ENCODE assay signal across 8 mouse cellular contexts in the genomic region with DNA sequence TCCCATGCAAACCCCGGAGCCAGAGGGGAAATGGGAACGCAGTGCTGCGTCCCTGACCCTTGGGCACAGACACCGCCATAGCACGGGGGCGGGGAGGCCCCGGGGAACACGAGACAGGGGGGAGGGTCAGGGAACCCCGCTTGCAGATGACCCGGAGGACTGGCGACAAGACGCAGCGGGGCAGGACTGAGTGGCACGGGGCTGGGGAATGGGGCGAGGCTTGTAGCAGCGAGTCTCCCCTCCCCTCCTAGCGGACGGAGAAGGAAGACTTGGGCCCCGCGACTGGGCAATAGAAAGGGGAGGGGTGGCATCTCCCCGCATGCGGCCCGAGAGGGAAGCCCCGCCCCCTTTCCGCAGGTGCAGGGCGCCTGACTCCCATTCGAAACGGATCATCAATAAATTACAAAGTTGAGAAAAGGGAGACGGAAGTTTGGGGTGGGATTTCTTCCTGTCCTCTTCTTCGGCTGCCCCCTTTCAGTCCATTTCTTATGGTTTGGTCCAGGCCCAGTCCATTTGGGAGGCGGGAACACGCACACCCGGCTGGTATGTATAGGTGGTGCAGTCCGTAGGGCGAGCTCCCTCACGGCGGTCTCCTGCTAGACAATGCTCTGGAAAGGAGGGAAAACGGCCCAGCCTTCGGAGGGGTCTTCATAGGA. TPM values are rescaled to one million over a fixed set of nuclear protein-coding genes. Genes with fewer than 3 reads are reported as not detected.
A peak's percentile ranks its signal among the peaks of the same experiment; 100 is the strongest.
DNase-seq lines count a peak whose midpoint lies in the region; ATAC-seq and TF ChIP-seq lines count a peak whose summit lies in the region.

No protein-coding gene starts in this region.

- no peaks in the 10 kb centered on the region for H3K36me3 ChIP-seq in CH12.LX (replicated peaks in 1 of 2; ENCODE audit: control insufficient read depth in 1 of 2, insufficient read depth in 1 of 2, low read length in 1 of 2)
- H3K36me3 ChIP-seq in embryonic facial prominence, embryonic 11.5 days (replicated peaks; ENCODE audit: control insufficient read depth, insufficient read depth, low read depth, low read length): no peaks in the 10 kb centered on the region
- H3K36me3 ChIP-seq in heart, embryonic 14.5 days (ENCODE audit: control insufficient read depth, insufficient read depth, low read length): no peaks in the 10 kb centered on the region
- H3K36me3 ChIP-seq in kidney, postnatal 0 days (ENCODE audit: insufficient read depth, low read length): no peaks in the 10 kb centered on the region

- TF ChIP-seq RAD21 in CH12.LX (IDR thresholded peaks at IDR 0.05; ENCODE audit: low read depth, low read length): no peak

- peaks cover 2% of the 10 kb centered on the region for H3K9me3 ChIP-seq in CH12.LX (replicated peaks; ENCODE audit: low read length)
- H3K9me3 ChIP-seq in embryonic facial prominence, embryonic 11.5 days (replicated peaks; ENCODE audit: control insufficient read depth, low read length): no peaks in the 10 kb centered on the region
- no peaks in the 10 kb centered on the region for H3K9me3 ChIP-seq in heart, embryonic 14.5 days (ENCODE audit: control insufficient read depth, low read length)
- no peaks in the 10 kb centered on the region for H3K9me3 ChIP-seq in kidney, postnatal 0 days (replicated peaks; ENCODE audit: low read length)

- peak overlapping the region; percentile 42 to 60 (median 42) for H3K4me3 ChIP-seq in CH12.LX (replicated peaks in 1 of 3; ENCODE audit: low read depth in 2 of 3, low read length in 2 of 3, poor library complexity in 1 of 3)
- peak overlapping the region; percentile 54 for H3K4me3 ChIP-seq in embryonic facial prominence, embryonic 11.5 days (ENCODE audit: low read depth, low read length)
- H3K4me3 ChIP-seq in heart, embryonic 14.5 days (ENCODE audit: control insufficient read depth in 1 of 2, insufficient read depth in 1 of 2, low read depth in 1 of 2, low read length in 2 of 2): peak overlapping the region; percentile 43 to 54
- peak overlapping the region; percentile 35 for H3K4me3 ChIP-seq in kidney, postnatal 0 days (replicated peaks; ENCODE audit: low read depth, low read length)

- H3K4me2 ChIP-seq in CH12.LX (ENCODE audit: insufficient read depth, low read depth, poor library complexity, severe bottlenecking): peak overlapping the region; percentile 86
- H3K4me2 ChIP-seq in embryonic facial prominence, embryonic 11.5 days (ENCODE audit: low read depth, low read length): peak overlapping the region; percentile 95
- H3K4me2 ChIP-seq in heart, embryonic 14.5 days (ENCODE audit: low read length): peak overlapping the region; percentile 92
- H3K4me2 ChIP-seq in kidney, postnatal 0 days (ENCODE audit: low read length): peak overlapping the region; percentile 71

- peak in 1 of 2 experiments; percentile 22; a peak in 1 of 4 replicates for TF ChIP-seq CTCF in CH12.LX (conservative IDR thresholded peaks at IDR 0.05 in 1 of 2, IDR thresholded peaks at IDR 0.05 in 1 of 2; ENCODE audit: low read depth in 2 of 2, low read length in 2 of 2)
- TF ChIP-seq CTCF in kidney, postnatal 0 days (IDR thresholded peaks at IDR 0.05; ENCODE audit: low read depth): peak; percentile 55

- DNase-seq in CH12.LX (ENCODE audit: extremely low read depth): peak; percentile 63
- DNase-seq in adrenal gland, postnatal 14 days: peak; percentile 70
- DNase-seq in embryonic facial prominence, embryonic 11.5 days (ENCODE audit: low spot score): peak; percentile 86
- peak; percentile 91 for DNase-seq in kidney, postnatal 0 days (ENCODE audit: low spot score)
- peak; percentile 85 to 86 for DNase-seq in lung, postnatal 4 days
- peak; percentile 94 for DNase-seq in retina, postnatal 1 day
- no peak for DNase-seq in frontal cortex, postnatal 10 days (ENCODE audit: low spot score in 2 of 2)

- in situ Hi-C loops in CH12.LX (cut with MboI; ENCODE audit: low pct_ligation_motif_present, low pct_unique_long_range_greater_than_20kb, low sequenced_read_pairs): no loop called here

- WGBS in embryonic facial prominence, embryonic 11.5 days: under 1% methylated on average over 37 of the region's 39 CpGs
- WGBS in heart, embryonic 14.5 days: under 1% methylated on average over 37 of the region's 39 CpGs
- under 1% methylated on average over 35 of the region's 39 CpGs for WGBS in kidney, postnatal 0 days

- peak; percentile 79 for ATAC-seq in embryonic facial prominence, embryonic 11.5 days (replicated peaks; ENCODE audit: insufficient number of reproducible peaks, low FRiP score, low TSS enrichment, low read depth)
- ATAC-seq in heart, embryonic 14.5 days (ENCODE audit: insufficient number of reproducible peaks, insufficient read depth, low FRiP score, low read depth): peak; percentile 41
- ATAC-seq in kidney, postnatal 0 days (replicated peaks; ENCODE audit: low FRiP score, low read depth): peak; percentile 56

- H3K9ac ChIP-seq in CH12.LX (ENCODE audit: insufficient read depth, low read depth): peak overlapping the region; percentile 18
- H3K9ac ChIP-seq in embryonic facial prominence, embryonic 11.5 days (replicated peaks; ENCODE audit: low read length): peak overlapping the region; percentile 76
- H3K9ac ChIP-seq in heart, embryonic 14.5 days (ENCODE audit: low read length): peak overlapping the region; percentile 78
- peak overlapping the region; percentile 36 for H3K9ac ChIP-seq in kidney, postnatal 0 days (ENCODE audit: low read depth, low read length)

- H3K79me2 ChIP-seq in CH12.LX (replicated peaks; ENCODE audit: control insufficient read depth, extremely low read depth, insufficient read depth, poor library complexity, severe bottlenecking): no peaks in the 10 kb centered on the region

- peaks cover 34 to 58% of the 10 kb centered on the region in 2 experiments for H3K4me1 ChIP-seq in CH12.LX (ENCODE audit: control insufficient read depth in 1 of 2, insufficient read depth in 2 of 2)
- peaks cover under 1% of the 10 kb centered on the region; the same call in 1 of the 2 replicates for H3K4me1 ChIP-seq in embryonic facial prominence, embryonic 11.5 days (ENCODE audit: control insufficient read depth, insufficient read depth, low read length)
- H3K4me1 ChIP-seq in heart, embryonic 14.5 days (ENCODE audit: control insufficient read depth in 2 of 2, insufficient read depth in 2 of 2, low read length in 2 of 2): peaks cover 47 to 49% of the 10 kb centered on the region in 2 experiments
- peaks cover 29% of the 10 kb centered on the region for H3K4me1 ChIP-seq in kidney, postnatal 0 days (replicated peaks; ENCODE audit: insufficient read depth, low read length)

- peaks cover 68% of the 10 kb centered on the region for H3K27me3 ChIP-seq in CH12.LX (replicated peaks)
- H3K27me3 ChIP-seq in embryonic facial prominence, embryonic 11.5 days (ENCODE audit: control insufficient read depth, insufficient read depth, low read length): peaks cover 3% of the 10 kb centered on the region; the same call in 1 of the 2 replicates
- peaks cover 3% of the 10 kb centered on the region; the same call in 1 of the 2 replicates for H3K27me3 ChIP-seq in heart, embryonic 14.5 days (ENCODE audit: control insufficient read depth, insufficient read depth, low read length)
- no peaks in the 10 kb centered on the region for H3K27me3 ChIP-seq in kidney, postnatal 0 days (ENCODE audit: insufficient read depth, low read length)

- no peak overlapping the region for H3K27ac ChIP-seq in CH12.LX (ENCODE audit: insufficient read depth, low read depth)
- H3K27ac ChIP-seq in embryonic facial prominence, embryonic 11.5 days (replicated peaks; ENCODE audit: low read depth, low read length): no peak overlapping the region
- 0 out of 4 replicates have a peak overlapping the region, but pooled peaks of 1 of the 2 experiments have one; percentile 38 for H3K27ac ChIP-seq in heart, embryonic 14.5 days (replicated peaks in 1 of 2; ENCODE audit: control insufficient read depth in 1 of 2, insufficient read depth in 1 of 2, low read depth in 2 of 2, low read length in 2 of 2)
- H3K27ac ChIP-seq in kidney, postnatal 0 days: peak overlapping the region; percentile 56

- peak; percentile 47 for TF ChIP-seq POLR2A in CH12.LX (IDR thresholded peaks at IDR 0.05; ENCODE audit: low read depth, low read length)

- no peak for TF ChIP-seq EP300 in CH12.LX (IDR thresholded peaks at IDR 0.05; ENCODE audit: low read length)

- dilution Hi-C loops in CH12.LX (cut with MboI; ENCODE audit: extremely low pct_ligation_motif_present, extremely low pct_unique_long_range_greater_than_20kb, low sequenced_read_pairs): no loop called here

RNA-seq across cellular contexts. Expression of gene Hrc, which starts 4.4 kb away (rescaled TPM):
- total RNA-seq in CH12.LX (2012; rRNA removed): 0.13 and 0.21 TPM in 2 replicates
- total RNA-seq in CH12.LX (2014; rRNA removed): not detected in 2 replicates
- 0.10 and 0.16 TPM in 2 replicates for polyA plus RNA-seq in CH12.LX (2012; ENCODE audit: insufficient read length, low read depth)
- total RNA-seq in adrenal gland, postnatal 14 days (2021): 0.15 and 0.45 TPM in 2 replicates
- polyA plus RNA-seq in embryonic facial prominence, embryonic 11.5 days (2014; fragmentation: Nextera tagmentation; extraction: Ambion mirVana): 0.33 and 0.34 TPM in 2 replicates
- polyA plus RNA-seq in heart, embryonic 14.5 days (2014; fragmentation: Nextera tagmentation; extraction: Ambion mirVana): 24.1 and 28.3 TPM in 2 replicates
- polyA plus RNA-seq in kidney, postnatal 0 days (2015; fragmentation: Nextera tagmentation; extraction: Ambion mirVana): 0.75 and 1.1 TPM in 2 replicates

RNA-seq across cellular contexts. Expression of gene Trpm4, which starts 6.0 kb away (rescaled TPM):
- total RNA-seq in CH12.LX (2012; rRNA removed): 10.7 and 17.6 TPM in 2 replicates
- total RNA-seq in CH12.LX (2014; rRNA removed): 8.6 and 12.0 TPM in 2 replicates
- 9.3 and 11.0 TPM in 2 replicates for polyA plus RNA-seq in CH12.LX (2012; ENCODE audit: insufficient read length, low read depth)
- total RNA-seq in adrenal gland, postnatal 14 days (2021): 13.5 and 15.1 TPM in 2 replicates
- polyA plus RNA-seq in embryonic facial prominence, embryonic 11.5 days (2014; fragmentation: Nextera tagmentation; extraction: Ambion mirVana): 5.0 and 7.2 TPM in 2 replicates
- 11.1 and 12.4 TPM in 2 replicates for polyA plus RNA-seq in heart, embryonic 14.5 days (2014; fragmentation: Nextera tagmentation; extraction: Ambion mirVana)
- 14.4 and 15.9 TPM in 2 replicates for polyA plus RNA-seq in kidney, postnatal 0 days (2015; fragmentation: Nextera tagmentation; extraction: Ambion mirVana)

RNA-seq across cellular contexts. Expression of gene Ppfia3, which starts 27.3 kb away (rescaled TPM):
- 1.5 and 1.9 TPM in 2 replicates for total RNA-seq in CH12.LX (2012; rRNA removed)
- 0.21 and 0.32 TPM in 2 replicates for total RNA-seq in CH12.LX (2014; rRNA removed)
- 0.57 and 0.61 TPM in 2 replicates for polyA plus RNA-seq in CH12.LX (2012; ENCODE audit: insufficient read length, low read depth)
- 2.1 and 2.4 TPM in 2 replicates for total RNA-seq in adrenal gland, postnatal 14 days (2021)
- 7.4 TPM in 2 replicates for polyA plus RNA-seq in embryonic facial prominence, embryonic 11.5 days (2014; fragmentation: Nextera tagmentation; extraction: Ambion mirVana)
- polyA plus RNA-seq in heart, embryonic 14.5 days (2014; fragmentation: Nextera tagmentation; extraction: Ambion mirVana): 2.7 and 2.8 TPM in 2 replicates
- polyA plus RNA-seq in kidney, postnatal 0 days (2015; fragmentation: Nextera tagmentation; extraction: Ambion mirVana): 4.3 and 5.4 TPM in 2 replicates

RNA-seq across cellular contexts. Expression of gene Lin7b, which starts 30.8 kb away (rescaled TPM):
- total RNA-seq in CH12.LX (2012; rRNA removed): 4.4 and 5.0 TPM in 2 replicates
- 3.5 and 3.8 TPM in 2 replicates for total RNA-seq in CH12.LX (2014; rRNA removed)
- polyA plus RNA-seq in CH12.LX (2012; ENCODE audit: insufficient read length, low read depth): 7.4 and 10.4 TPM in 2 replicates
- 1.2 and 1.4 TPM in 2 replicates for total RNA-seq in adrenal gland, postnatal 14 days (2021)
- polyA plus RNA-seq in embryonic facial prominence, embryonic 11.5 days (2014; fragmentation: Nextera tagmentation; extraction: Ambion mirVana): 0.77 and 0.86 TPM in 2 replicates
- polyA plus RNA-seq in heart, embryonic 14.5 days (2014; fragmentation: Nextera tagmentation; extraction: Ambion mirVana): 1.0 and 1.1 TPM in 2 replicates
- polyA plus RNA-seq in kidney, postnatal 0 days (2015; fragmentation: Nextera tagmentation; extraction: Ambion mirVana): 1.2 and 1.6 TPM in 2 replicates

RNA-seq across cellular contexts. Expression of gene Snrnp70, which starts 56.0 kb away (rescaled TPM):
- 197 and 229 TPM in 2 replicates for total RNA-seq in CH12.LX (2012; rRNA removed)
- total RNA-seq in CH12.LX (2014; rRNA removed): 182 and 212 TPM in 2 replicates
- polyA plus RNA-seq in CH12.LX (2012; ENCODE audit: insufficient read length, low read depth): 457 and 499 TPM in 2 replicates
- total RNA-seq in adrenal gland, postnatal 14 days (2021): 265 and 280 TPM in 2 replicates
- 71.6 and 75.0 TPM in 2 replicates for polyA plus RNA-seq in embryonic facial prominence, embryonic 11.5 days (2014; fragmentation: Nextera tagmentation; extraction: Ambion mirVana)
- polyA plus RNA-seq in heart, embryonic 14.5 days (2014; fragmentation: Nextera tagmentation; extraction: Ambion mirVana): 64.1 and 65.2 TPM in 2 replicates
- 148 and 163 TPM in 2 replicates for polyA plus RNA-seq in kidney, postnatal 0 days (2015; fragmentation: Nextera tagmentation; extraction: Ambion mirVana)

Comparison
In these comparisons a context has a peak if more than half of its experiments do, and no peak if none do; other contexts are left out.
1. DNase-seq: peak in CH12.LX (single experiment), adrenal gland, postnatal 14 days (single experiment), embryonic facial prominence, embryonic 11.5 days (single experiment), kidney, postnatal 0 days (single experiment), lung, postnatal 4 days (2 of 2) and retina, postnatal 1 day (single experiment); none in frontal cortex, postnatal 10 days (0 of 2).
2. H3K9ac ChIP-seq: peak in every context shown above with its lines; median percentile 78 in heart, embryonic 14.5 days; 76 in embryonic facial prominence, embryonic 11.5 days; 36 in kidney, postnatal 0 days; 18 in CH12.LX.
3. RNA of gene Hrc, which starts 4.4 kb away (polyA plus RNA-seq): 24.1 to 28.3 TPM in heart, embryonic 14.5 days; 0.75 to 1.1 TPM in kidney, postnatal 0 days, 0.33 to 0.34 TPM in embryonic facial prominence, embryonic 11.5 days and 0.10 to 0.16 TPM in CH12.LX; every median in the first group is over 10 times any median in the second.
4. Peak in every context shown above with its lines, with median percentiles within 50 percentile points of each other: H3K4me2 ChIP-seq, H3K4me3 ChIP-seq and ATAC-seq.